Mouse (Mus musculus) CH12.LX (cell line): Measurements from ENCODE around the gene Shisa4. TPM values are rescaled to one million over a fixed set of nuclear protein-coding genes. Genes with fewer than 3 reads are reported as not detected.

ENCODE experiments used
- DNase-seq: peaks from one replicate; pipeline ENCODE4 v3.0.0-alpha.2; 2013; ENCODE audit errors: extremely low read depth
- H3K27ac ChIP-seq: 2 replicates; pipeline ENCODE4 v1.5.1; 2012; ENCODE audit warnings: low read depth, mild to moderate bottlenecking, control low read depth, moderate library complexity; ENCODE audit not compliant: insufficient read depth
- H3K27me3 ChIP-seq: replicated peaks from 2 replicates; pipeline ENCODE3; 2012; ENCODE audit warnings: inconsistent platforms
- H3K36me3 ChIP-seq, 2 experiments: replicated peaks in 1 of 2; 2 replicates each; pipeline versions ENCODE3 to v1.6.1; 2012; ENCODE audit warnings: inconsistent platforms in 1 of 2, low read length in 1 of 2, mild to moderate bottlenecking in 1 of 2, mixed read lengths in 1 of 2, moderate library complexity in 1 of 2; ENCODE audit not compliant: control insufficient read depth in 1 of 2, insufficient read depth in 1 of 2
- H3K4me1 ChIP-seq, 2 experiments: 2 replicates each; pipeline ENCODE4 v1.6.1; 2012; ENCODE audit warnings: inconsistent platforms in 1 of 2, moderate library complexity in 1 of 2; ENCODE audit not compliant: insufficient read depth in 2 of 2, control insufficient read depth in 1 of 2
- H3K4me2 ChIP-seq: 2 replicates; pipeline ENCODE4 v1.6.1; 2012; ENCODE audit warnings: low read depth, mild to moderate bottlenecking, control low read depth; ENCODE audit not compliant: poor library complexity, insufficient read depth, severe bottlenecking
- H3K4me3 ChIP-seq, 3 experiments: fragments of 150-350 bp in 1 of 3; sonication (generic) in 1 of 3; replicated peaks in 1 of 3; 2 replicates each; pipeline versions ENCODE3 to v1.5.1; 2011 to 2012; ENCODE audit warnings: low read depth in 2 of 3, low read length in 2 of 3, mild to moderate bottlenecking in 2 of 3, moderate library complexity in 2 of 3, control low read depth in 1 of 3, improper control_type of control experiment in 1 of 3, inconsistent platforms in 1 of 3, mixed read lengths in 1 of 3; ENCODE audit not compliant: poor library complexity in 1 of 3
- H3K79me2 ChIP-seq: replicated peaks from 2 replicates; pipeline ENCODE4 v1.6.1; 2012; ENCODE audit warnings: mild to moderate bottlenecking, moderate library complexity; ENCODE audit not compliant: control insufficient read depth, poor library complexity, insufficient read depth, severe bottlenecking; ENCODE audit errors: extremely low read depth
- H3K9ac ChIP-seq: 2 replicates; pipeline ENCODE4 v1.6.1; 2012; ENCODE audit warnings: low read depth, mild to moderate bottlenecking, control low read depth, moderate library complexity; ENCODE audit not compliant: insufficient read depth
- H3K9me3 ChIP-seq: replicated peaks from 2 replicates; pipeline ENCODE3; 2012; ENCODE audit warnings: low read length, inconsistent platforms, mixed read lengths
- CHD2 ChIP-seq: IDR thresholded peaks from 2 replicates; pipeline ENCODE4 v1.6.1; 2011; ENCODE audit warnings: low read length, improper control_type of control experiment
- JUN ChIP-seq: IDR thresholded peaks from 2 replicates; pipeline ENCODE4 v1.6.1; 2011; ENCODE audit warnings: low read depth, mild to moderate bottlenecking, low read length, improper control_type of control experiment, moderate library complexity; ENCODE audit not compliant: insufficient read depth
- KAT2A ChIP-seq: IDR thresholded peaks from 2 replicates; pipeline ENCODE4 v1.6.1; 2012; ENCODE audit warnings: low read length, improper control_type of control experiment, inconsistent platforms; ENCODE audit not compliant: insufficient replicate concordance
- MAFK ChIP-seq: IDR thresholded peaks from 2 replicates; pipeline ENCODE4 v1.6.1; 2011; ENCODE audit warnings: low read length, improper control_type of control experiment; ENCODE audit not compliant: insufficient replicate concordance
- MAX ChIP-seq: IDR thresholded peaks from 2 replicates; pipeline ENCODE4 v1.6.1; 2011; ENCODE audit warnings: low read length, improper control_type of control experiment
- MAZ ChIP-seq: IDR thresholded peaks from 2 replicates; pipeline ENCODE4 v1.6.1; 2012; ENCODE audit warnings: low read depth, mild to moderate bottlenecking, inconsistent platforms, low read length, improper control_type of control experiment, moderate library complexity
- POLR2AphosphoS2 ChIP-seq: IDR thresholded peaks from 2 replicates; pipeline ENCODE4 v1.6.1; 2011; ENCODE audit warnings: low read depth, low read length, improper control_type of control experiment
- RAD21 ChIP-seq: IDR thresholded peaks from 2 replicates; pipeline ENCODE4 v1.6.1; 2011; ENCODE audit warnings: low read depth, mild to moderate bottlenecking, low read length, improper control_type of control experiment, moderate library complexity
- ZKSCAN1 ChIP-seq: IDR thresholded peaks from 2 replicates; pipeline ENCODE4 v1.6.1; 2012; ENCODE audit warnings: low read depth, inconsistent platforms, low read length, improper control_type of control experiment, borderline replicate concordance
- ZNF384 ChIP-seq: IDR thresholded peaks from 2 replicates; pipeline ENCODE4 v1.6.1; 2012; ENCODE audit warnings: low read depth, low read length, improper control_type of control experiment, inconsistent platforms
- dilution Hi-C: fragments of 300-500 bp; cut with MboI; formaldehyde crosslinking; loops from 2 replicates; pipeline ENCODE4 v1.14.3; 2020; ENCODE audit warnings: low sequenced_read_pairs; ENCODE audit not compliant: extremely low pct_unique_long_range_greater_than_20kb, extremely low pct_ligation_motif_present
- in situ Hi-C: fragments of 300-500 bp; cut with MboI; formaldehyde crosslinking; loops from 3 replicates; pipeline ENCODE4 v1.14.3; 2019; ENCODE audit warnings: low sequenced_read_pairs, low pct_ligation_motif_present, low pct_unique_long_range_greater_than_20kb, mixed read lengths
- polyA plus RNA-seq: library from polyadenylated mRNA; unstranded; fragments of >175 nt; gene quantifications from 2 replicates; pipeline ENCODE4 v1.2.1, GENCODE M21; 2012; ENCODE audit warnings: low read depth; ENCODE audit not compliant: insufficient read length
- total RNA-seq, 2 experiments: library from RNA; depleted of rRNA; stranded (reverse); fragments of 300-350 nt in 1 of 2; fragments of >200 nt in 1 of 2; gene quantifications; 2 replicates each; pipeline ENCODE4 v1.2.3; 2012 to 2014

Gene Shisa4
- total and polyA plus RNA-seq, 3 experiments, result 0.08 to 0.41 TPM; not detected in 1

- H3K9ac ChIP-seq, result no peak overlapping the region
- no peak for DNase-seq
- no peaks in the 10 kb centered on the region for H3K36me3 ChIP-seq
- TF ChIP-seq MAZ, result no peak
- TF ChIP-seq KAT2A, result no peak
- no peak for TF ChIP-seq MAX
- no peak for TF ChIP-seq ZKSCAN1
- TF ChIP-seq JUN, result no peak
- no peak for TF ChIP-seq RAD21
- TF ChIP-seq ZNF384, result no peak
- no peak for TF ChIP-seq POLR2AphosphoS2
- no peak for TF ChIP-seq CHD2
- no peak for TF ChIP-seq MAFK
- no peak overlapping the region for H3K4me3 ChIP-seq
- peaks cover 68% of the 10 kb centered on the region for H3K27me3 ChIP-seq
- peaks cover 0 to under 1% of the 10 kb centered on the region in 2 experiments; a peak in 1 of 4 replicates for H3K4me1 ChIP-seq
- in situ Hi-C loops (no loop called here), dilution Hi-C loops (no loop called here)
- no peak overlapping the region for H3K27ac ChIP-seq
- H3K79me2 ChIP-seq, result no peaks in the 10 kb centered on the region
- no peak overlapping the region for H3K4me2 ChIP-seq
- H3K9me3 ChIP-seq, result peaks cover 2% of the 10 kb centered on the region
Observed at GRCm38 (mm10) chr1:135323367-135323901, 51.6 kb downstream of the Shisa4 start.

Other genes starting within 250 kb of the Shisa4 start
- 61.4 and 69.7 TPM in 2 replicates for gene Ptpn7, start 242.5 kb downstream of the Shisa4 start, total RNA-seq (2012; rRNA removed)
- gene Ptpn7, start 242.5 kb downstream of the Shisa4 start, total RNA-seq (2014; rRNA removed), result 77.5 and 81.9 TPM in 2 replicates
- 78.7 and 81.9 TPM in 2 replicates for gene Ptpn7, start 242.5 kb downstream of the Shisa4 start, polyA plus RNA-seq
- 8.5 and 10.9 TPM in 2 replicates for gene Arl8a, start 228.4 kb downstream of the Shisa4 start, total RNA-seq (2012; rRNA removed)
- 4.2 and 4.7 TPM in 2 replicates for gene Arl8a, start 228.4 kb downstream of the Shisa4 start, total RNA-seq (2014; rRNA removed)
- 42.1 and 52.7 TPM in 2 replicates for gene Arl8a, start 228.4 kb downstream of the Shisa4 start, polyA plus RNA-seq
- gene Gpr37l1, start 207.6 kb downstream of the Shisa4 start, total RNA-seq (2012; rRNA removed), result not detected in 2 replicates
- gene Gpr37l1, start 207.6 kb downstream of the Shisa4 start, total RNA-seq (2014; rRNA removed), result not detected in 2 replicates
- not detected in 2 replicates for gene Gpr37l1, start 207.6 kb downstream of the Shisa4 start, polyA plus RNA-seq
- 26.0 and 28.6 TPM in 2 replicates for gene Elf3, start 116.7 kb downstream of the Shisa4 start, total RNA-seq (2012; rRNA removed)
- gene Elf3, start 116.7 kb downstream of the Shisa4 start, total RNA-seq (2014; rRNA removed), result 13.1 and 14.6 TPM in 2 replicates
- gene Elf3, start 116.7 kb downstream of the Shisa4 start, polyA plus RNA-seq, result 46.9 and 52.1 TPM in 2 replicates
- 72.6 and 78.7 TPM in 2 replicates for gene Rnpep, start 91.2 kb downstream of the Shisa4 start, total RNA-seq (2012; rRNA removed)
- 73.8 and 77.1 TPM in 2 replicates for gene Rnpep, start 91.2 kb downstream of the Shisa4 start, total RNA-seq (2014; rRNA removed)
- gene Rnpep, start 91.2 kb downstream of the Shisa4 start, polyA plus RNA-seq, result 118 and 123 TPM in 2 replicates
- gene Timm17a, start 61.5 kb downstream of the Shisa4 start, total RNA-seq (2012; rRNA removed), result 126 and 180 TPM in 2 replicates
- 238 and 272 TPM in 2 replicates for gene Timm17a, start 61.5 kb downstream of the Shisa4 start, total RNA-seq (2014; rRNA removed)
- gene Timm17a, start 61.5 kb downstream of the Shisa4 start, polyA plus RNA-seq, result 341 and 372 TPM in 2 replicates
- not detected in 2 replicates for gene Lmod1, start 50.4 kb downstream of the Shisa4 start, total RNA-seq (2012; rRNA removed)
- not detected in 2 replicates for gene Lmod1, start 50.4 kb downstream of the Shisa4 start, total RNA-seq (2014; rRNA removed)
- not detected in 2 replicates for gene Lmod1, start 50.4 kb downstream of the Shisa4 start, polyA plus RNA-seq
- gene Ipo9, start 55.3 kb upstream of the Shisa4 start, total RNA-seq (2012; rRNA removed), result 38.3 and 38.9 TPM in 2 replicates
- gene Ipo9, start 55.3 kb upstream of the Shisa4 start, total RNA-seq (2014; rRNA removed), result 31.7 and 33.7 TPM in 2 replicates
- gene Ipo9, start 55.3 kb upstream of the Shisa4 start, polyA plus RNA-seq, result 47.1 and 58.3 TPM in 2 replicates
- gene Nav1, start 232.1 kb upstream of the Shisa4 start, total RNA-seq (2012; rRNA removed), result 0.21 and 0.38 TPM in 2 replicates
- gene Nav1, start 232.1 kb upstream of the Shisa4 start, total RNA-seq (2014; rRNA removed), result 0.03 TPM in 1 of 2 replicates, not detected in the other
- gene Nav1, start 232.1 kb upstream of the Shisa4 start, polyA plus RNA-seq, result 0.12 and 0.56 TPM in 2 replicates